Mouse (Mus musculus) olfactory bulb, adult 2 months (tissue): ENCODE results near the gene Tinagl1.

Source experiments
- CTCF ChIP-seq: fragments of 200-500 bp; IDR thresholded peaks from 2 replicates; pipeline ENCODE4 v1.5.1; 2012; ENCODE audit warnings: low read depth, mild to moderate bottlenecking, low read length, moderate library complexity; ENCODE audit not compliant: insufficient read depth
- POLR2A ChIP-seq: fragments of 200-500 bp; IDR thresholded peaks from 2 replicates; pipeline ENCODE4 v1.6.1; 2012; ENCODE audit warnings: mild to moderate bottlenecking, low read depth, low read length, moderate library complexity; ENCODE audit not compliant: insufficient read depth

DNA sequence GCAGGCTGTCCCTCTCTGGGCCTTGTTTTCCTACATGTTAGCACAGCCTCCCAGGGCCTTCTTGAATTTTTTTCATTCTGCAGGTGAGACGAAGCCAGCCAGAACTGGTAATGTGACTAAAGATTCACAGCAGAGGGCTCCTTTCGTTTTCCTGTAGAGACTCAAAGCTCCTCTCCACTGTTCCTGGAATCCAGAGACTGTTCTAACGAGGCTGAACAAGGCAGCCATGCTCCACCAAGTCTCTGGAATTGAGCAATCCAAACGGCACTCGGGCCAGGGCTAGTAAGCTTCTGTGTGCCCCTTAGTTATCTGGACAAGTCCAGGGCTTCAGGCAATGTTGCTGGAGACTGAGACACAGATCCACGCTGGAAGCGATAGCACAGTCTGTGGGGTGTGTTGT lies 2.6 kb upstream of the Tinagl1 start:
- TF ChIP-seq CTCF (no peak), POLR2A (no peak)
